Mouse (Mus musculus) testis, adult 2 months (tissue): ENCODE results near the gene Gm20489.

ENCODE experiments used
- CTCF ChIP-seq: fragments of 200-500 bp; IDR thresholded peaks from 2 replicates; pipeline ENCODE4 v1.5.1; 2012; ENCODE audit warnings: low read depth, mild to moderate bottlenecking, inconsistent platforms, low read length, moderate library complexity; ENCODE audit not compliant: control insufficient read depth, insufficient read depth, insufficient replicate concordance
- POLR2A ChIP-seq: fragments of 200-500 bp; IDR thresholded peaks from 2 replicates; pipeline ENCODE4 v1.6.1; 2012; ENCODE audit warnings: low read depth, mild to moderate bottlenecking, inconsistent platforms, low read length, moderate library complexity; ENCODE audit not compliant: control insufficient read depth

- TF ChIP-seq CTCF = no peak
- no peak for TF ChIP-seq POLR2A
These were observed 2.2 kb downstream of the Gm20489 start for GRCm38 (mm10) chrX:101266631-101267030.
